Mouse (Mus musculus): ENCODE measurements around the gene Cx3cr1.

GRCm38 (mm10) chr9:119970221-119970620 is 99.5 kb downstream of the Cx3cr1 start:
- peak; percentile 71 for TF ChIP-seq CTCF (IDR thresholded peaks at IDR 0.05; ENCODE audit: low read depth)
- TF ChIP-seq EP300 (optimal IDR thresholded peaks at IDR 0.05), result peak; percentile 2
